21 mouse cellular contexts compared by ENCODE assay signal in the genomic region with DNA sequence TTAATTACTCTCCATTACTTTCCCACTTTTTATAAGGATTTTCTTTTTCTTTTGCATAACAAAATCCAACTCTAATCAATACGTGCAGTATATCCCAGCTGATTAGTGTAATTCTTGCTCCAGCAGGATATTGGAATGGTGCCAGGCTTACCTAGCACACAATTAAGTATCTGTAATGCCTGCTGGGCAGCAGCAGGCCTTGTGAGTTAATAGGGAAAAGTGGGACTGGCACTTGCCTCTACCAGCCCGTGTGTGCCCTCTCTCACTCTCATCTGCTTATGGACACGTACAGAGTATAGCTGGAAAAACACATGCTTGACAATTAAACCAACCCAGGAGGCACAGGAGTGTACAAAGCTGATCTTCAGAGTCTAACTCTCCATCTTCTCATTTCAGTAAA. TPM values are rescaled to one million over a fixed set of nuclear protein-coding genes. Genes with fewer than 3 reads are reported as not detected.
A peak's percentile ranks its signal among the peaks of the same experiment; 100 is the strongest.
DNase-seq lines count a peak whose midpoint lies in the region; ATAC-seq and TF ChIP-seq lines count a peak whose summit lies in the region.
"Had no signal": no experiment of that assay in that cellular context is flagged by ENCODE, and none has a peak within 500 bp of the region (broad histone marks: within the 10 kb centered on the region; RNA-seq: fewer than 3 reads in every experiment).

No protein-coding gene starts in this region.

- no peak for DNase-seq in forebrain, postnatal 0 days
- DNase-seq in neural tube, embryonic 10.5 days (ENCODE audit: extremely low spot score, low spot score): no peak
- DNase-seq in hindbrain, embryonic 14.5 days (ENCODE audit: low spot score): peak; percentile 44
- no peak for DNase-seq in embryo, embryonic 11 days
- no peak for DNase-seq in heart, adult 8-10 months (ENCODE audit: low spot score)
- DNase-seq: cerebellum, adult 11-12 months; gastrocnemius, postnatal 14 days; heart, adult 11 months; heart, postnatal 14 days; kidney, postnatal 36 days; liver, embryonic 13.5 days; lung, embryonic 14.5 days had no signal

- H3K27ac ChIP-seq in forebrain, embryonic 12.5 days: peak overlapping the region; percentile 42; the same call in 1 of the 2 replicates
- H3K27ac ChIP-seq in forebrain, postnatal 0 days (ENCODE audit: low read depth, low read length): no peak overlapping the region
- H3K27ac ChIP-seq in neural tube, embryonic 13.5 days (replicated peaks): peak overlapping the region; percentile 9
- H3K27ac ChIP-seq in hindbrain, embryonic 14.5 days: no peak overlapping the region
- H3K27ac ChIP-seq in neural tube, embryonic 14.5 days (ENCODE audit: low read depth, low read length): no peak overlapping the region
- H3K27ac ChIP-seq: embryonic facial prominence, embryonic 10.5 days; heart, embryonic 13.5 days; kidney, embryonic 15.5 days; liver, embryonic 13.5 days; neural tube, embryonic 12.5 days had no signal

- no peaks in the 10 kb centered on the region for H3K27me3 ChIP-seq in forebrain, embryonic 12.5 days
- H3K27me3 ChIP-seq in forebrain, postnatal 0 days (ENCODE audit: insufficient read depth, low read length): no peaks in the 10 kb centered on the region
- H3K27me3 ChIP-seq in neural tube, embryonic 13.5 days: no peaks in the 10 kb centered on the region
- no peaks in the 10 kb centered on the region for H3K27me3 ChIP-seq in hindbrain, embryonic 14.5 days (ENCODE audit: control insufficient read depth, insufficient read depth, low read length)
- no peaks in the 10 kb centered on the region for H3K27me3 ChIP-seq in neural tube, embryonic 14.5 days (ENCODE audit: control insufficient read depth, insufficient read depth, low read length)
- H3K27me3 ChIP-seq: heart, embryonic 13.5 days; kidney, embryonic 15.5 days; liver, embryonic 13.5 days; megakaryocyte, embryonic 14.5 days; neural tube, embryonic 12.5 days had no signal

- no peak overlapping the region for H3K4me2 ChIP-seq in forebrain, embryonic 12.5 days
- H3K4me2 ChIP-seq in forebrain, postnatal 0 days (ENCODE audit: low read depth): no peak overlapping the region
- H3K4me2 ChIP-seq in neural tube, embryonic 13.5 days: no peak overlapping the region
- no peak overlapping the region for H3K4me2 ChIP-seq in hindbrain, embryonic 14.5 days (replicated peaks)
- H3K4me2 ChIP-seq in neural tube, embryonic 14.5 days (ENCODE audit: low read depth, low read length): no peak overlapping the region
- H3K4me2 ChIP-seq: heart, embryonic 13.5 days; kidney, embryonic 15.5 days; liver, embryonic 13.5 days; lung, embryonic 14.5 days; neural tube, embryonic 12.5 days had no signal

- H3K36me3 ChIP-seq in forebrain, embryonic 12.5 days (replicated peaks): no peaks in the 10 kb centered on the region
- H3K36me3 ChIP-seq in forebrain, postnatal 0 days (ENCODE audit: insufficient read depth): no peaks in the 10 kb centered on the region
- H3K36me3 ChIP-seq in neural tube, embryonic 13.5 days: no peaks in the 10 kb centered on the region
- no peaks in the 10 kb centered on the region for H3K36me3 ChIP-seq in hindbrain, embryonic 14.5 days (replicated peaks; ENCODE audit: control insufficient read depth, insufficient read depth)
- H3K36me3 ChIP-seq in neural tube, embryonic 14.5 days (ENCODE audit: control insufficient read depth, insufficient read depth, low read length): no peaks in the 10 kb centered on the region
- H3K36me3 ChIP-seq: embryonic facial prominence, embryonic 10.5 days; heart, embryonic 13.5 days; kidney, embryonic 15.5 days; liver, embryonic 13.5 days; neural tube, embryonic 12.5 days had no signal

- H3K4me3 ChIP-seq in forebrain, embryonic 12.5 days (replicated peaks): no peak overlapping the region
- H3K4me3 ChIP-seq in forebrain, postnatal 0 days (ENCODE audit: low read depth, low read length): no peak overlapping the region
- H3K4me3 ChIP-seq in neural tube, embryonic 13.5 days: no peak overlapping the region
- H3K4me3 ChIP-seq in hindbrain, embryonic 14.5 days (replicated peaks; ENCODE audit: low read length): no peak overlapping the region
- no peak overlapping the region for H3K4me3 ChIP-seq in neural tube, embryonic 14.5 days (ENCODE audit: low read depth, low read length)
- H3K4me3 ChIP-seq: embryonic facial prominence, embryonic 10.5 days; heart, embryonic 13.5 days; kidney, embryonic 15.5 days; liver, embryonic 13.5 days; megakaryocyte, embryonic 14.5 days; neural tube, embryonic 12.5 days had no signal

- no peak overlapping the region for H3K9ac ChIP-seq in forebrain, embryonic 12.5 days
- H3K9ac ChIP-seq in forebrain, postnatal 0 days: no peak overlapping the region
- H3K9ac ChIP-seq in neural tube, embryonic 13.5 days: no peak overlapping the region
- H3K9ac ChIP-seq in hindbrain, embryonic 14.5 days: no peak overlapping the region
- no peak overlapping the region for H3K9ac ChIP-seq in neural tube, embryonic 14.5 days (replicated peaks; ENCODE audit: low read depth, low read length)
- H3K9ac ChIP-seq: heart, embryonic 13.5 days; kidney, embryonic 15.5 days; liver, embryonic 13.5 days; lung, embryonic 14.5 days; neural tube, embryonic 12.5 days had no signal

- WGBS in forebrain, embryonic 12.5 days: 23% methylated on average over 3 of the region's 3 CpGs
- WGBS in forebrain, postnatal 0 days: 15% methylated on average over 3 of the region's 3 CpGs
- 37% methylated on average over 3 of the region's 3 CpGs for WGBS in neural tube, embryonic 13.5 days
- WGBS in hindbrain, embryonic 14.5 days: 21% methylated on average over 3 of the region's 3 CpGs
- 33% methylated on average over 3 of the region's 3 CpGs for WGBS in neural tube, embryonic 14.5 days

- peak; percentile 56; the same call in 1 of the 2 replicates for ATAC-seq in forebrain, embryonic 12.5 days (ENCODE audit: low FRiP score)
- no peak for ATAC-seq in forebrain, postnatal 0 days
- ATAC-seq in neural tube, embryonic 13.5 days (ENCODE audit: low read depth): 0 out of 2 replicates have a peak, but pooled peaks have one; percentile 55
- peak; percentile 41; the same call in 1 of the 2 replicates for ATAC-seq in hindbrain, embryonic 14.5 days (ENCODE audit: low FRiP score)
- ATAC-seq in neural tube, embryonic 14.5 days (ENCODE audit: low read depth): peak; percentile 69; the same call in 1 of the 2 replicates
- ATAC-seq: intestine, postnatal 0 days had no signal

- H3K9me3 ChIP-seq in forebrain, embryonic 12.5 days: no peaks in the 10 kb centered on the region
- H3K9me3 ChIP-seq in forebrain, postnatal 0 days (ENCODE audit: low read length): no peaks in the 10 kb centered on the region
- H3K9me3 ChIP-seq in neural tube, embryonic 13.5 days: no peaks in the 10 kb centered on the region
- no peaks in the 10 kb centered on the region for H3K9me3 ChIP-seq in hindbrain, embryonic 14.5 days (ENCODE audit: control insufficient read depth, low read length)
- no peaks in the 10 kb centered on the region for H3K9me3 ChIP-seq in neural tube, embryonic 14.5 days (ENCODE audit: control insufficient read depth, low read length)
- H3K9me3 ChIP-seq: embryonic facial prominence, embryonic 10.5 days; heart, embryonic 13.5 days; kidney, embryonic 15.5 days; liver, embryonic 13.5 days; megakaryocyte, embryonic 14.5 days; neural tube, embryonic 12.5 days had no signal

- peaks cover 38% of the 10 kb centered on the region for H3K4me1 ChIP-seq in forebrain, embryonic 12.5 days
- no peaks in the 10 kb centered on the region for H3K4me1 ChIP-seq in forebrain, postnatal 0 days (ENCODE audit: insufficient read depth)
- H3K4me1 ChIP-seq in neural tube, embryonic 13.5 days (replicated peaks): peaks cover 52% of the 10 kb centered on the region
- peaks cover 36% of the 10 kb centered on the region for H3K4me1 ChIP-seq in hindbrain, embryonic 14.5 days (replicated peaks; ENCODE audit: control insufficient read depth, insufficient read depth, low read length)
- peaks cover 13% of the 10 kb centered on the region for H3K4me1 ChIP-seq in neural tube, embryonic 14.5 days (ENCODE audit: control insufficient read depth, insufficient read depth, low read length)
- H3K4me1 ChIP-seq: kidney, embryonic 15.5 days; liver, embryonic 13.5 days; megakaryocyte, embryonic 14.5 days had no signal

- TF ChIP-seq CTCF in forebrain, postnatal 0 days (IDR thresholded peaks at IDR 0.05; ENCODE audit: low read depth): no peak

RNA-seq across cellular contexts. Expression of a gene that starts 11.4 kb away (rescaled TPM):
- 13.0 and 13.6 TPM in 2 replicates for polyA plus RNA-seq in forebrain, embryonic 12.5 days (2016; fragmentation: Nextera tagmentation; extraction: Ambion mirVana)
- 45.4 and 50.4 TPM in 2 replicates for total RNA-seq in forebrain, postnatal 0 days (2014; rRNA removed)
- polyA plus RNA-seq in forebrain, postnatal 0 days (2015; fragmentation: Nextera tagmentation; extraction: Ambion mirVana): 3.9 and 5.6 TPM in 2 replicates
- polyA plus RNA-seq in neural tube, embryonic 13.5 days (2015; fragmentation: Nextera tagmentation; extraction: Ambion mirVana): 11.3 and 12.1 TPM in 2 replicates
- 17.5 and 18.7 TPM in 2 replicates for polyA plus RNA-seq in hindbrain, embryonic 14.5 days (2014; fragmentation: Nextera tagmentation; extraction: Ambion mirVana)
- polyA plus RNA-seq in neural tube, embryonic 14.5 days (2014; fragmentation: Nextera tagmentation; extraction: Ambion mirVana): 21.4 and 25.8 TPM in 2 replicates
- total RNA-seq in heart, adult 8-10 months (2022): under 1 TPM; 0.28 to 0.49 (median 0.48) TPM

Comparison
In these comparisons a context has a peak if more than half of its experiments do, and no peak if none do; other contexts are left out.
1. H3K27ac ChIP-seq: peak in forebrain, embryonic 12.5 days (single experiment) and neural tube, embryonic 13.5 days (single experiment); none in forebrain, postnatal 0 days (single experiment), hindbrain, embryonic 14.5 days (single experiment) and neural tube, embryonic 14.5 days (single experiment).